Mouse (Mus musculus): ENCODE results near the gene Zmym3.

Zmym3 gene

DNA sequence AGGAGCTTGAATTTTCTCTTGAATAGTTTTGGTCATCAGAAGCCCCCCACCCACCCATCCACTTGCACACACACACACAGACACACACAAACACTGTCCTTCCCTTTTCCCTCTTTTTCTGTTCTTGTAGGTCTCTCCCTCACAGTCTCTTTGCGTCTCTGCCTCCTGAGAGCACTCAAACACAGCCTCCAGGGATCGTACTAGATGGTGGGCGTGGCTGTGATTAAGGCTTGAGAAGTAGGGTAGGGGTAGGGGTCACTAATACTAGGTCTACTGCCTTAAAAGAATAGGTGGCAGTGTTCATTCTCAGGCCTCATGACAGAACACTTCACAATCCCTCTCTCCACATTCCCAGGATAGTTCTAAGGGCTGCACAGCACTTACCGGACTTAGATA, at the start of gene Zmym3:
Zmym3 (minus strand) TSS at position 150 of the 396 bp plus-strand sequence.
- DNase-seq (ENCODE audit: low read depth, low spot score): peak; percentile 23

DNA sequence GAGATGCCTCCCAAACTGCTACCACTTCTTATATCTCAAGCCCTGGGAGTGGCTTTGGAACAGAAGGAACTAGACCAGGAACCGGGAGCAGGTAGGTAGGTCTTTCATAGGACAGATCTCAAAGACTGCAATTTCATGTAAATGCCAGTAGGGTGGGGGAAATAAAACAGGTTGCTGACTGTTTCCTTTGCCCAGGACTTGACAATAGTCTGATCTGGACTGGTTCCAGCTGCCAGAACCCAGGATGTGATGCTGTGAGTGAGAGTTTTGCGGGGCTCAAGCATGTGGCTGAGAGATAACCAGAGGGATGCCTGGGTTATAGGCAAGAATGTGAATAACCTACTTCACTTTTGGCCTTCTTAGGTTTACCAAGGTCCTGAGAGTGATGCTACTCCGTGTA, 30.9 kb upstream of the Zmym3 start:
- DNase-seq (ENCODE audit: low read depth, low spot score): peak; percentile 45

DNA sequence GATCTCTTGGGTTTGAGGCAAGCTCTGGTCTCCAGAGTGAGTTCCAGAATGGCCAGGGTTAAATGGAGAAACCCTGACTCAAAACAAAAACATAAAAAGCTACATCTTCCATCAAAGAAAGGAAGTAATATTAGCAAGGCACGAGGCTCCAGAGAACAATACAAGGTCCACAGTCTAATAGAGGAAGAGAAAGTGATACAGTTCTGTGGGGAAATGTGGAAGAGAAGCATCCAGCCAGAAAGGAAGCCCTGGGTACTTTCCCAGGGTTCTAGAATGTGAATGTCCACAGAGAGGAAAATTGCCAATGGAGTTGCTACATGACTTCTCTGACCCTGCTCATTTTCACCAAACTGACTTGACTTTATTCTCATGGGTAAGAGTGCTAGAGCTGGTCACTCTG, 30.5 kb upstream of the Zmym3 start:
- no peak for DNase-seq (ENCODE audit: low read depth, low spot score)

DNA sequence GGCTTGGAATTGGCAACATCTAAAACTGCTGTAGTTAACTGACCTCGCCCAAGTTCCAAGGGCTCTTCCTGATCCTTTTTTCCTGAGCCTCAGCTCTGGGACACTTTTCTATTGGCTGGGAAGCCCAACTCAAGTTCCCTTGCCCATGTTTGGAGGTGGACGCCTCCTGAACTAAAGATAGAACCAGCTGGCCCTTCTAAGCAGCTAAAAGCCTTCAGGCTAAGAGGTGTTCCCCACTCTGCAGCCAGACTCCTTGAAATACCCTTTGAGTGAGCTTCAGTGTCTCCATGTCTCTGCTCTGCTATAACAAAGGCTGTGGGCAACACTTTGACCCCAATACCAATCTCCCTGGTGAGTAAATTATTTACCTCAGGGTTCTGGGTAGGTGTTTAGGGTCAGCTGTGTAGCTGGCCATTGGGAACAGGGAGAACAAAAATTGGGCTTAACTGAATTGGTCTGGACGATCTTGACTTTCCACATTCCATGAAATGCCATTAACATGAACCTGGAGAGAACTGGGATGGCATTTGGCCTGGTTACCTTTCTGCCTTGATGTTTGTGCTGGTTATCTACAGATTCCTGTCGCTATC, 28.3 kb upstream of the Zmym3 start, which contains the start of gene Itgb1bp2:
Itgb1bp2 (plus strand) TSS at position 203 of the 590 bp plus-strand sequence.
- peak; percentile 13 for DNase-seq (ENCODE audit: low read depth, low spot score)

DNA sequence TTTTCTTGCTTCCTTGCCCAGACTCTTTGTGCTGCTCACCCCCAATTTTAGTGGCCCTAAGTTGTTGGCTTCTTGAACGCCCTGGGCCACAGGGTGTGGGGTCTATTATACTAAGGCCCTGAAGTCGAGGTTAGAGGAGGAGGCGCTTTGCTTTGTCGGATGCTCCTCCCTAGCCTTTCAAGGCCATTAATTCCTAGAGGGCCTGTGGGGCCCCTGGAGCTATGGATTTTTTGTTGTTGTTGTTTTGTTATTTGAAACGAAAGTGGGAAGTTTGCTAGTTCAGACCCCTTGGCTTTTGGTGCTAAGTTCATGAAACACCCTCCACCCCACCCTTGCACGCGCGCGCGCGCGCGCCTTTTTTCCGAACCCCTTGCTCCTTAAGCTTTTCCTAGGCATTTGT, 9.3 kb upstream of the Zmym3 start:
- DNase-seq (ENCODE audit: low read depth, low spot score): peak; percentile 76

DNA sequence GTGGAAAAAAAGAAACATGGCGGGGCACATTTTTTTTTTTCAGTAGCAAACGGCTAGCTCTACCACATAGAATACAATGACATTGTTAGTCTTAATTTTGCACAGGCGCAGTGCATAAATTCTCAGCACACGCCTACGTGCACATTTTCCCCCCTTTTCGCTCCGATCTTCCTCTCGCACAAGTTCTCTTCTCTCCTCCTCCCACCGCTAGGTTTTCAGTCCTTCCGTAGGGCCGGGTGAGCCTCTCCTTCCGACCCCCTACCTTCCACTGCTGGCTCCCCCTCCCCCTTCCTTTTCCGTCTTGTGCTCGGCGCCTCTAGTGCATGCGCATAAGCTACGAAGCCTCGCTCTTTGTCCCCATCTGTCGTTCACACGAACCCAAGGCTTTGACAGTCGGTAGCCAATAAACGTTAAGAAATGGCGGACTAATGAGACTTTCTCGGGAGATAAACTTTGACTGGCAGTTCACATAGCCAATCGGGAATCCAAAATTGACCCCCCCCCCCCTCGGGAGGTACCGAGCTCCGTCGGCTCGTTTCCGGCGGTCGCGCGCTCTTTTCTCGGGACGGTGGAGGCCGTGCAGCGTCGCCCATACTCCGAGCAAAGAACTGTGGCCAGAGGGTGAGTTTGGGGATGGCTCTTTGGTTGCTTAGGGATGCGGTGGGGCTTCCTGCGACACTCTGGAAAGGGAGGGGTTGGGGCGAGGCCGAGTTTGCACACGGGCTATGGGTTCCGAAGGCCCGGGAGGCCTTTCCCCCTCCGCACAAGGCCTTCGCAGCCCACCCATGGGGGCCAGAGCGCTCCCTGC, 8.7 kb upstream of the Zmym3 start, which contains the start of gene Nono:
Nono (plus strand) TSS at position 177 of the 808 bp plus-strand sequence.
- DNase-seq (ENCODE audit: low read depth, low spot score): peak; percentile 99

DNA sequence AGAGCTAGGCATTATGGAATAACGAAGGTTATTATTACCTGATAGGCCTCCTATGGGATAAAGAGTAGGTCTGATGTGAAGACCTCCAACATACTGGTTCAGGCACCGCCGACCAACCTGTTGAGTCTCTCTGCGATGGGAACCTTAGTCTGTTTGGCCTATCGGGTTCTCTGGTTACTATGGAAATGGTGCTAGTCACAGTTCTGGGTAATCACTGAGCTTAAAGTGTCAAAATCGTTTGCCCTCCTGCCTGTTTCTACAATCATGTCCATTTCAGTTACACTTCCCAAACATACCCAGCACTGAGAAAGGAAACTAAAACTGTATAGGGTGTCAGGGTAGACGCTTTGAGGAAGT, 8.1 kb upstream of the Zmym3 start:
- DNase-seq (ENCODE audit: low read depth, low spot score): peak; percentile 57

DNA sequence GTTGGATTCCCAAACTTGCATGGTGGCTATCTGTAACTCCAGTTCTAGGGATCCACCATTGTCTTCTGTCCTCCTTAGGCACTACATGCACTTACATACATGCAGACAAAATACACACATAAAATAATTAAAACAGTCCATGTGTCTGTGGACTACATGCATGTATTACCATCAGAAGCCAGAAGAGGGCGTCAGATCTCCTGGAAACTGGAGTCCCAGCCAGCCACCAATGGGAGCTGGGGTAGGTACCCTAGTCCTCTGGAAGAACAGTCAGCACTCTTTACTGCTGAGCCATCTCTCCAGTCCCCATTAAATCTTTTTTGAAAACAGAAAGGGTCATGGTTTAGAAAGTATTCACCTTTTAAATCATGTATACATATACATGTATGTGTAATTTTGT, 7.1 kb upstream of the Zmym3 start:
- peak; percentile 54 for DNase-seq (ENCODE audit: low read depth, low spot score)

DNA sequence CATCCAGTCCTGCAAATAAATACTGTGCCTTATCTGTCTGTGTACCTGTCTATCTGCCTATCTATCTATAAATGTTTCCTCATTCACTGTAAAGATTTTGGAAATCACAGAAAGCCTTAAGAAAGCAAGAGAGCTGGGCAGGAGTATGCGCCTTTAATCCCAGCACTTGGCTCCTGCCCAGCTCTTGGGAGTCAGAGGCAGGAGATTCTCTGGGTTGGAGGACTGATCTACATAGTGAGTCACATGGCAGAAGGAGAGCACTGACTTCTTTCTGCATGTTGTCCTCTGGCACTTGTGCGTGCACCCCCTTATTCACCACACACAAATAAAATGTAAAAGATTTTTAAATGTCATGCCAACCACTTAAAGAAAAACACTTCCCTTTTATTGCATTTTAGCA, 2.8 kb upstream of the Zmym3 start:
- DNase-seq (ENCODE audit: low read depth, low spot score): no peak

DNA sequence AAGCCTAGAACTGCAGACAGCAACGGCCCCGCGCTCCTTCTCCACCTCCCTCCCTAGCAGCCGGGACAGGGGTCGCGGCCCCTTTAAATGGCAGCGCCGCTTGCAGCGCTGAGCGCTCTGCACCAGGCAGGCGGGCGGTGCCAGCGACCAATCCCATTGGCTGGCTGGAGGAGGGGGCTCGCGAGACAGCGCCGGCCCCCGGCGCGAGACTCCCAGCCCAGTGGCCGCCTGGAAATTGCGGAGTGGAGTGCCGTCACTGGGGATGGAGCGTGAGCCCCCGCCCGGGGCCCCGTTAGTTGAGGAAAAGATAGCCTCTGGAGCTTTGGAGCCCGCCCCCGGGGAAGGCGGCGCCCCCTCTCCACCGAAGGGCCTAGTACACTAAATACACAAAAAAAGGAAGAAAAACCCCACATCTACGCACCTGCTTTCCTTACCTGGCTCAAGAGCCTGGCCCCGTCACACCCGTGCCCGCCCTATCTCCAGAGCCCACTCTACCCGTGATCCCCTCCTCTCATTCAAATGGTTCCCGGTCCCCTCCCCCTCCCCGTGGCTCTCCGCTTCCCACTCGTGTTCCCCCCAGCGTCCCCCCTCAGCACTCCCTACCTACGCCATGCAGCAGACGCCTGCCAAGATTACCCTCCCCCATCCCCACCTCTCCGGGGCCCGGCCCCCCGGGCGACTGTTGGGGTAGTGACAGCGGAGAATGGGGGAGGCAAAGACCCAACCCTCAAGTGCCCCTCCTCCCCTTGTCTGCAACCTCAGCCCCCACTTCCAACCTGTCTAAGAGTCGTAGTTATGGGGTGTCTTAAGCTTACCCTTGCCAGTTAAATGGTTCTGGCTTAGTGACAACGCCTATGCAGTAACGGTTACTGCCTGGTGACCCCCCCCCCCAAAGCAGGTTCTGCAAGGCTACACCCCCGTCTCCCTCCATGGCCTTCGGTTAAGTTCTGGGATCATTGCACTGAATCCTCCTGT, 637 bp downstream of the Zmym3 start:
- peak; percentile 87 for DNase-seq (ENCODE audit: low read depth, low spot score)

DNA sequence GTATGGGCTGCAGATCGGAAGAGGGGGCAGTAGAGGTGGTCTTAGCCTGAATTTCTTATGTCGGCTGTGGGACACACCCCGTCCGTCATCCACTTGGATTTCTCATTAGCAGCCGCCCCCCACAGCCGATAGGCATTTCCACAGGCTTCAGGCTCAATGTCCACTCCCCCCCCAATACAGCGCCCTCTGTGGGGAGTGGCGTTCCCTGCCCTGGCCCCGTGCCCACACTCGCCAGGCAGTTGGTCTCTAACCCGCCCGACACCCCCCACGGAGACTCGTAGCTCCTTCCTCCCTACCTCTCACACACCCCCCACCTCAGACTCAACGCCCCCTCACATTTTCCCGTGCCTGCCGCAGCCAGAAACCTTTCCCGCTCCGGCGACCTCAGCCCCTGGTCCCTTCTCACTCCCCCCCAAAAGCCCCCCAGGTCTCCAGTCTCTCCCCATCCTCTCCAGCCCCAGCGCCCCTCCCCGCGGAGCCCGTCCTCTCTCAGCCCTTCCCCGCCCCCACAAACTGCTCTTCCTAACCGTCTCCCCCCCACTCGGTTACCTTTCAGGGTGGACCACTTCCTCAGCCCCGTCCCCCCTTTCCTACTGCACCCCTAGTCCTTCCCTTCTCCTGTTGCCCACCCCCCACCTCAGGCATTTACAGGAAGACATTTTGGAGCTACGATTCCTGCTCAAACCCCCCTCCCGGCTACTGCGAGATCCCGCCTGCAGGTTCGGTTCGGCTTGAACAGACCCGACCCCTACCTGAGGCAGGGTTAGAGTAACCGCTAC, 1.5 kb downstream of the Zmym3 start:
- DNase-seq (ENCODE audit: low read depth, low spot score): peak; percentile 21

DNA sequence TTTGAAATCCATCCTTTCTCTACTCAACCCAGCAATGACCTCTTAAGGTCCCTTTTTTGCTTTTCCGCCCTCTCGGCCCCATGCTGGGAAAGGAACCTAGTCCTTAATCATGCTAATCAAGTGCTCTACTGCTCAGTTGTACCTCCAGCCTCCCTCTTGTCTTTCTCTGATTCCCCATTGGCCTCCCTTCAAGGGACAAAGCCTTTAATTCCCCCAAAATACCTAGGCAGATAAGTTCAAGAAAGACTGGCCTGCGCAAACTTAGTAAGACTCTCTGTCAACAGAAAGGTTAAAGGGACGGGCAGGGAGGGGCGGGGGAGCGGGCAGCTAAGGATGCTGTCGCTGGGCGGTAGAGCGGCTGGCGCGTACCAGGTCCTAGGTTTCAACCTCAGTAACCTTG, 24.2 kb downstream of the Zmym3 start:
- peak; percentile 99 for DNase-seq (ENCODE audit: low read depth, low spot score)

DNA sequence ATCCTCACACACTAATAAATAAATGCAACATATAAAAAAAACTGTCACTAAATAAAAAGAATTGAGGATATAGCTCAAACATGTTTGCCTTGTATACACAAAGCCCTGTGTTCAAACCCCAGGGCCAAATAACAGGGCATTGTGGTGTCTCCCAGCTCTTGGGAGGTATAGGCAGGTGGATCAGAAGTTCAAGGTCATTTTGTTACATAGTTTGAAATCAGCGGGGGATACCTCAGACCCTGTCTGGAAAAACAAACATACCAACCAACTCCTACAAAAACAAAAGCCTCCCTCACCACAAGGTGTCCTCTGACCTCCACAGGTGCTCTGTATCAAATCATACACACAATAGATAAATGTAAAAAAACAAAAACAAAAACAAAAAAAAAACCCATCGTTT, 26.3 kb downstream of the Zmym3 start:
- DNase-seq (ENCODE audit: low read depth, low spot score): peak; percentile 82

DNA sequence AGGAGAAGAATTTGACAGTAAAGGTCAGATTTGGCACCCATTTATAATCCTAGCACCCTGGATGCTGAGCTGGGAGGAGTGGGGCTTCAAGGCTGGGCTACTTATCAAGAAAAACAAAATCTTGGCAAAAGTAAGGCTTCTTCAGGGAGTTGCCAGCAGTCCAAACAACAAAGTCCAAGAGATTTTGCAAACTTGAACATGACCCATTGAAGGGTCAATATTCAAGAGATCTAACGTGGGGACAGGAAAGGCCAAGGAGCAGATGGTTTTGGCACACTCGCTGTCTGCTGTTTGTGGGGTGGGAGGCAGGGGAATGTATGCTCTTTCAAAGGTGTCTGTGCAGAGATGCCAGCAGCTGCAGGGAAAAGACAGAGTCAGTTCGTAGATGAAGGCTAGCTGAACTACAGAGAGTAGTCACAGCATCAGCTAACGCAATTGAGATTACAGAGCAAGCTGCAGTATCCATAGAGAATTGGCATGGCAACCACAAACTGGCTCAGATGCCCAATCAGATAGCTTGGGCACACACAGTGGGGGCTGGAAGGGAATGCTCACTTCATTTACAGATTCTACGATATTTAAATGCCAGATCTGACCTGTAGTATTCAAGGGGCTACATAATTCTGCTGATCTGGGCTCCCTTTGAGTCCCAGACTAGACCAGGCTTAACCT, 31.6 kb downstream of the Zmym3 start:
- DNase-seq (ENCODE audit: low read depth, low spot score): no peak

DNA sequence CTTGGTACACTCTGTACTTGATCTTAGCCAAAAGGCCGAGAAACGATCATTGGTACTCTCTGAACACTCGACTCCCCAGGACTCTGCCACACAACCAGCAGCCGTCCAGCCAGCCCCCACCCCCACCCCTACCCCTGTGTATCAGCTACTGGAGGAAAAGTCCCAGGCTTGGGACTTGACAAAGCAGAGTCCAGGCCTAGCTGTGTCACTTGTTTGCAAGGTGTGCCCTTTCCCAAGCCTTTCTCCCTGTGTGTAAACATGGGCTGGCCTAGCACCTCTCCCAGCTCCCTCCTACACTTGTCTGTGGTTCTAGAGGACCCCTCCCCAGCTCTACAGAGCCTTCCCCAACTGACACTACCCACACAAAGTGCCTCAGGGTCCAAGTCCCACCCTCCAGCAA, 34.4 kb downstream of the Zmym3 start:
- DNase-seq (ENCODE audit: low read depth, low spot score): no peak

DNA sequence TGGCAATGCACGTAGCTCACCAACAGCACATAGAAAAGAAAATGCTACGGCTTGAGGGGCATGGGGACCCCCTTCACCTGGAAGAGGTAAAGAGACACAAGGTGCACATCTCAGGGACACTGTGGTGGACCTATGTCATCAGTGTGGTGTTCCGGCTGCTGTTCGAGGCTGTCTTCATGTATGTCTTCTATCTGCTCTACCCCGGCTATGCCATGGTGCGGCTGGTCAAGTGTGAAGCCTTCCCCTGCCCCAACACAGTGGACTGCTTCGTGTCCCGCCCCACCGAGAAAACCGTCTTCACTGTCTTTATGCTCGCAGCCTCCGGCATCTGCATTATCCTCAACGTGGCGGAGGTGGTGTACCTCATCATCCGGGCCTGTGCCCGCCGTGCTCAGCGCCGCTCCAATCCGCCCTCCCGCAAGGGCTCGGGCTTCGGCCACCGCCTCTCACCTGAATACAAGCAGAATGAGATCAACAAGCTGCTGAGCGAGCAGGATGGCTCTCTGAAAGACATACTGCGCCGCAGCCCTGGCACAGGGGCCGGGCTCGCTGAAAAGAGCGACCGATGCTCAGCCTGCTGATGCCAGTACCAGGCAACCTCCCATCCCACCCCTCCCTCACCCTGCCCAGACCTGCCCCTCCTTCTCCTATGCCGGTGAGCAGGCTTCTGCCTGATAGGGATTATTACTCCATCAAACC, 36.1 kb downstream of the Zmym3 start:
- DNase-seq (ENCODE audit: low read depth, low spot score): no peak

DNA sequence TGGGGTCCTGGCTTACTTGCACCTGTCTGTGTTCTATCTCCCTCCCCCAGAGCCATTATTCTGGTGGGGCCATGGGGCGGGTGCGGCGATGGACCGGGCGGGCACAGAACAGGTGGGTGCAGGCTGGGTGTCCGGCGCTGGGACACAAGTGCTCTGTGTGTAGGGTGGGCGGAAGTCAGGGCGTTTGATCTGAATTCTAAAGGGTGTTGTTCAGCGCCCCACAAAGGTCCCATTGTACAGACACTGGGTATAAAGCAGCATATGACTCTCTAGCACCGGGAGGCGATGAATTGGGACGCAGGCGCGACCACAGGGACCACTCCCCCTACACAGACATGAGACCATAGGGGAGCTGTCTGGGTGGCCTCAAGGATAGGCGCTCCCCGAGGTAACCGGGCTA, 37.2 kb downstream of the Zmym3 start:
- no peak for DNase-seq (ENCODE audit: low read depth, low spot score)

DNA sequence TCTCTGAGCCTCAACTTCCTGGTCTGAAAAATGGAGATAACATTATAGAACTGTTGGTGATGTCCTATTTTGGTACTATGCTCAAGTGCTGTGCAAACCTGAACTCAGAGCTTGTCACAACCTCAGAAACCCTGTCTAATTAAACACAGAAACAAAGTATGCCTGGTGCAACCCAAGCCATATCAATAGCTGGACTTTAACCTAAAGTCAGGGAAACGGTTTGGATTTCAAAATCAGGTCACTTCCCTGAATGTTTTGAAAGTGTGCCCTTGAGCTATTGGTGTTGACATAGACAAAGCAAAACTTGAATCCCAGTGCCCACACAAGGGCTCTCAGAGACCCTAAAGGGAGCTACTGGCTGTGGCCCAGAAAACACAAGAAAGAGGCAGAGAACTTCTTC, 40.9 kb downstream of the Zmym3 start:
- no peak for DNase-seq (ENCODE audit: low read depth, low spot score)

DNA sequence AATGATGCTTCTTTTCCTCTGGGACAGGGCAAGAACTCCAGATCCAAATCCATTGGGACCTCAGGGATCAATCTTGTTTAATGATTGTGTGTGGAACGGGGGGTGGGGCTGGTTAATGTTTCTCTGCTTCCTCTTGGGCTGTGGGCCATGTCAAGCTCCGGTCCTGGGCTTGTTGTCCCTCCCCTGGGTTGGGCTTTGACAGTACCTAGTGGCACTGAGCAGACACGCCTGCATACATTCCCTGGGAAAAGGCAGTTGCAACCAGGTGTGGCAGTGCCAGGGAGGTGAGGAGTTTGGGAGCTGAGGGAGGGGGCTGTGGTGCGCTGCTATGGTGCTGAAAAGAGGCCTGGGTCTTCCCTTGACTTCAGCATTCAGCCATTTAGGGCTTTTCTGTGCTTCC, 43.6 kb downstream of the Zmym3 start:
- DNase-seq (ENCODE audit: low read depth, low spot score): no peak
